Mouse (Mus musculus): ENCODE results near the gene Dennd2c. TPM values are rescaled to one million over a fixed set of nuclear protein-coding genes. Genes with fewer than 3 reads are reported as not detected.
"Not testable (repeated sequence)": the region's sequence is repeated elsewhere in the genome, so short reads cannot be mapped to it uniquely, and the experiment has no call there.

The Dennd2c gene
- polyA plus RNA-seq, 1 experiment from 2014 or later: 1.3 TPM

DNA sequence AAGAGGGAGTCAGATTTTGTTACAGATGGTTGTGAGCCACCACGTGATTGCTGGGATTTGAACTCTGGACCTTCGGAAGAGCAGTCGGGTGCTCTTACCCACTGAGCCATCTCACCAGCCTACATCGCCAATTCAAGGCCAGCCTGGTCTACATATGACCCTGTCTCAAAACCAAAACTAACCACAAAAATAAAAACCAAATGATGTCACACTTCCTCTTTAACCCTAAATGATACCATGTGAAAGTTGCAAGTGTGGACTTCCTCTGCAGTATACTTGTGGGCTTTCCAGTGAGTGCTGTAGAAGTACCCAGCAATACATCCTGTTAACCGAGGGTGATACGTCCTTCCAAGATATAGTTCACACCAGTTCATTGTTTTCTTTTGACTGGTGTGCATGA is 104.0 kb downstream of the Dennd2c start:
- no peak for ATAC-seq (ENCODE audit: low FRiP score, low read depth)
- no peaks in the 10 kb centered on the region for H3K9me3 ChIP-seq
- no peaks in the 10 kb centered on the region for H3K27me3 ChIP-seq
- H3K27ac ChIP-seq (replicated peaks): no peak overlapping the region
- H3K36me3 ChIP-seq: no peaks in the 10 kb centered on the region
- no peak overlapping the region for H3K9ac ChIP-seq
- no peak overlapping the region for H3K4me2 ChIP-seq
- H3K4me1 ChIP-seq (replicated peaks): no peaks in the 10 kb centered on the region
- no peak overlapping the region for H3K4me3 ChIP-seq
- WGBS: 94% methylated on average over 6 of the region's 6 CpGs

DNA sequence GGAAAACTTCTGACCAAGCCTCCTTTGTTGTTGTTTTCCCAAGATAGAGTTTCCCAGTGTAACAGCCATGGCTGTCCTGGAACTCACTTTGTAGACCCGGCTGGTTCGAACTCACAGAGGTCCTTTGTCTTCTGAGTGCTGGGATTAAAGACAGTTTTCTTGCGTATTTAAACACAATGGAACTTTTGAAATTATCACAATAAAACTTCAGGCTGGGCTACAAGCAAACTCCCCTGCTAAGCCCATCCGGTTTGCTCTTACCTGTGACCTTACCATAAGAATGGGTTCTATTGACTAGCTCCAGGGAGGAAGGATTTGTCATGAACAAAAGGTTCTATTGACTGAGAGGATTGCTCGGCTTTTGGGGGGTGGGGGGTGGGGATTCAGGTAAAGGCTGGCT is 105.3 kb downstream of the Dennd2c start:
- no peak for ATAC-seq (ENCODE audit: low FRiP score, low read depth)
- no peaks in the 10 kb centered on the region for H3K4me1 ChIP-seq (replicated peaks)
- H3K36me3 ChIP-seq: no peaks in the 10 kb centered on the region
- H3K4me2 ChIP-seq: no peak overlapping the region
- no peak overlapping the region for H3K27ac ChIP-seq (replicated peaks)
- WGBS: 34% methylated on average over 5 of the region's 5 CpGs
- H3K9me3 ChIP-seq: no peaks in the 10 kb centered on the region
- H3K27me3 ChIP-seq: no peaks in the 10 kb centered on the region
- no peak overlapping the region for H3K9ac ChIP-seq
- H3K4me3 ChIP-seq: no peak overlapping the region

DNA sequence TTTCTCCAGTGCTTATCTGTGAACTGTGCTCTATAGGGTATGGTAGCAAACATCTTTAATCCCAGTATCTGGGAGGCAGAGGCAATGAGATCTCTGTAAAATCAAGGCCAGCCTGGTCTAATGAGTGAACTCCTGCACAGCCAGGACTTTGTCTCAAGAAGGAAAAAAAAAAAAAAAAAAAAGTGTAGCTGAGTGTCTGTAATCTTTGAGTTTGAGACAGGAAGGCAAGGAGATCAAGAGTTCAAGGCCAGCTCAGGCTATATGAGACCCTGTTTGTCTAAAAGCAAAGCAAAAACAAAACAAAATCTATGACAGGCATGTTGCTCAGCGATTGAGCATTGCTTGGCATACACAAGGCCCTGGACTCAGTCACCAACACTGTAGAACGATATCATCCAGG is 105.8 kb downstream of the Dennd2c start:
- Histone ChIP-seq H3K27ac (replicated peaks) (no peak overlapping the region), H3K36me3 (no peaks in the 10 kb centered on the region), H3K9ac (no peak overlapping the region), H3K9me3 (no peaks in the 10 kb centered on the region), H3K27me3 (no peaks in the 10 kb centered on the region), H3K4me3 (no peak overlapping the region), H3K4me2 (no peak overlapping the region), H3K4me1 (replicated peaks) (no peaks in the 10 kb centered on the region)
- WGBS: 76% methylated on average over 2 of the region's 2 CpGs
- ATAC-seq (ENCODE audit: low FRiP score, low read depth): no peak

DNA sequence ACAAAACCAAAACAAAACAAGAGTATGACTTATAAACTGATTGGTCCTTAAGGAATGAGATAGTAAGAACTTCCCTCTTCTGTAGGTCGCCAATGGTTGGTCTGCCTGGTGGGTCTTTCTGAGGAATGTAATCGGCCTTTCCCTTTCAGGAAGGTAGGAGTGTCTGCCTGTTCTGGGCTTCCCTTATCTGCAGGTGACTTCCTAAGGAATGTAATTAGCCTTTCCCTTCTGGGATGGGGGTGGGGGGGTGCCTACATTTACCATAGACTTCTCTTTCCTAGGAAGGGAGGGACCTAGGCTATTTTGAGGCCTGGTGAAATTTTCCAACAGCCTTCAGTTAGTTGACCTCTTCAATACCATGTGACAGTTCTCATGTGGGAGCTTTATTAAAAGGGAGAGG is 108.7 kb downstream of the Dennd2c start:
- Histone ChIP-seq H3K4me2 (no peak overlapping the region), H3K9ac (no peak overlapping the region), H3K4me3 (no peak overlapping the region), H3K4me1 (replicated peaks) (no peaks in the 10 kb centered on the region), H3K9me3 (no peaks in the 10 kb centered on the region), H3K36me3 (no peaks in the 10 kb centered on the region), H3K27ac (replicated peaks) (no peak overlapping the region), H3K27me3 (no peaks in the 10 kb centered on the region)
- WGBS: 98% methylated on average over 2 of the region's 2 CpGs
- no peak for ATAC-seq (ENCODE audit: low FRiP score, low read depth)

GRCm38 (mm10) chr3:103212142-103212541 is 109.7 kb downstream of the Dennd2c start:
- Histone ChIP-seq H3K4me3 (no peak overlapping the region), H3K9me3 (no peaks in the 10 kb centered on the region), H3K27ac (replicated peaks) (no peak overlapping the region), H3K36me3 (no peaks in the 10 kb centered on the region), H3K4me2 (no peak overlapping the region), H3K4me1 (replicated peaks) (no peaks in the 10 kb centered on the region), H3K27me3 (no peaks in the 10 kb centered on the region), H3K9ac (no peak overlapping the region)
- ATAC-seq (ENCODE audit: low FRiP score, low read depth): no peak
- WGBS: 88% methylated on average over 1 of the region's 1 CpGs

- Histone ChIP-seq H3K36me3 (no peaks in the 10 kb centered on the region), H3K4me1 (replicated peaks) (no peaks in the 10 kb centered on the region), H3K4me3 (no peak overlapping the region), H3K9me3 (no peaks in the 10 kb centered on the region), H3K4me2 (no peak overlapping the region), H3K9ac (no peak overlapping the region), H3K27ac (replicated peaks) (no peak overlapping the region), H3K27me3 (no peaks in the 10 kb centered on the region)
- ATAC-seq (ENCODE audit: low FRiP score, low read depth): no peak
- WGBS: 78% methylated on average over 5 of the region's 5 CpGs
Measured at GRCm38 (mm10) chr3:103213537-103213936, 111.1 kb downstream of the Dennd2c start.

DNA sequence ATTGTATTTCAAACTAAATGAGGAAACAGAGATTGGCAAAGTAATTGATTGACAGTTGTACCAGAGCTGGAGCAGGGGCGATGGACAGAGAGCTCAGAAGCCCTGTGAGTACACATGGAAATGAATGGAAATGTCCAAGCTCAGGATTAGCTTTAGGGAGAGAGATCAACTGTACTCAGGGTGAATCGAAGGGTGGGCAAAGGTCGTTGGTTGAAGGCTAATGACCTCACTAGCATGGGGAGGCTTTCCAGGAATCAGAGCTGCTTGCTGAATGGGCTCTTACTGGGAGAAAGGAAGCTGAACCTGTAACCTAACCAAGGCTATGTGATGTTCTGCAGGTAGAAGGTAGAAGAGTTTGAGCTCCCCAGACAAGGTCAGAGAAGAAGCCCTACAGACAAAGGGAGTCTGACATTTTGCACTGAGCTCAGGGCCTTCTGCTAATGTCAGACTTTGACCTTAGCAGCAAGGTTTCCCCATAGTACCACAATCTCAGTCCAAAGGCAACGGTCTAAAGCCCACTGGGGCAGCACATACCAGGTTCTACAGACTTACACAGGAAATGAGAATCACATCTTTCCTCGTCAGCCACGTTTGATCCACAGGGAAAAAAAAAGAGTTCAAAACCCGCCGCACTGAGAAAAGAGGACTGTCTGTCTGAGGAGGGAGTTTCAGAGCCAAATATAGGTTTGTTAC is 112.3 kb downstream of the Dennd2c start:
- no peaks in the 10 kb centered on the region for H3K27me3 ChIP-seq
- H3K4me1 ChIP-seq (replicated peaks): no peaks in the 10 kb centered on the region
- no peaks in the 10 kb centered on the region for H3K36me3 ChIP-seq
- no peak overlapping the region for H3K4me2 ChIP-seq
- no peak overlapping the region for H3K9ac ChIP-seq
- no peaks in the 10 kb centered on the region for H3K9me3 ChIP-seq
- no peak overlapping the region for H3K4me3 ChIP-seq
- H3K27ac ChIP-seq (replicated peaks): no peak overlapping the region
- ATAC-seq (ENCODE audit: low FRiP score, low read depth): no peak
- WGBS: 89% methylated on average over 8 of the region's 8 CpGs

DNA sequence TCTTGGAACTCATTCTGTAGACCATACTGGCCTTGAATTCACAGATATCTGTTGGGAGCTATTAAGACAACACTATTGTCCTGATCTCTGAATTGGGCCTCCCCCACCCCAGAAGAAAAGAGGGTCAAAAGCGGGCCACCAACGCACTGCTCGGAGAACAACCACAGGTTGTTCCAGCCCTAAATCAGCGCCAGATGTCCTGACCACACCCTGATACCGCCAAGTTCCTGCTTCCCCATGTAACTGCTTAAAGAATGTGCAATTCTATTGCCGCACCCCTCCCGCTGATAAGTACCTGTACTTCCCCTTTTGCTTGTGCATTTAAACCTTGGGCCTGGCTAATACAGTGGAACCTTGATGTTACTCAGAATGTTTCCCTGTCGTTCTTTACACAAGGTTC is 113.0 kb downstream of the Dennd2c start:
- 95% methylated on average over 8 of the region's 8 CpGs for WGBS
- not testable (repeated sequence) for H3K36me3 ChIP-seq; H3K4me3 ChIP-seq; H3K9ac ChIP-seq; H3K27ac ChIP-seq (replicated peaks); H3K27me3 ChIP-seq; H3K4me1 ChIP-seq (replicated peaks); H3K4me2 ChIP-seq; H3K9me3 ChIP-seq; ATAC-seq (ENCODE audit: low FRiP score, low read depth)

Other genes with a start within 250 kb of the Dennd2c start
- not detected in 2 replicates for gene Sycp1, start 166.5 kb upstream of the Dennd2c start, polyA plus RNA-seq (2015; fragmentation: Nextera tagmentation; extraction: Ambion mirVana)
- gene Nr1h5, start 138.5 kb upstream of the Dennd2c start, polyA plus RNA-seq (2015; fragmentation: Nextera tagmentation; extraction: Ambion mirVana): not detected in 2 replicates
- gene Sike1, start 106.9 kb upstream of the Dennd2c start, polyA plus RNA-seq (2015; fragmentation: Nextera tagmentation; extraction: Ambion mirVana): 57.8 and 61.7 TPM in 2 replicates
- gene Csde1, start 82.2 kb upstream of the Dennd2c start, polyA plus RNA-seq (2015; fragmentation: Nextera tagmentation; extraction: Ambion mirVana): 314 and 316 TPM in 2 replicates
- 91.3 and 94.6 TPM in 2 replicates for gene Nras, start 44.3 kb upstream of the Dennd2c start, polyA plus RNA-seq (2015; fragmentation: Nextera tagmentation; extraction: Ambion mirVana)
- gene Ampd1, start 28.6 kb upstream of the Dennd2c start, polyA plus RNA-seq (2015; fragmentation: Nextera tagmentation; extraction: Ambion mirVana): not detected in 2 replicates
- gene Bcas2, start 69.1 kb downstream of the Dennd2c start, polyA plus RNA-seq (2015; fragmentation: Nextera tagmentation; extraction: Ambion mirVana): 202 and 203 TPM in 2 replicates
- gene Trim33, start 176.7 kb downstream of the Dennd2c start, polyA plus RNA-seq (2015; fragmentation: Nextera tagmentation; extraction: Ambion mirVana): 25.1 and 29.8 TPM in 2 replicates

Measured in hindbrain, embryonic 15.5 days (tissue).